Mouse (Mus musculus): ENCODE results near the gene Surf4. TPM values are rescaled to one million over a fixed set of nuclear protein-coding genes. Genes with fewer than 3 reads are reported as not detected.
A peak's percentile ranks its signal among the peaks of the same experiment; 100 is the strongest.

The Surf4 gene
- polyA plus RNA-seq (2014; fragmentation: Nextera tagmentation; extraction: Ambion mirVana): 144 and 152 TPM in 2 replicates

DNA sequence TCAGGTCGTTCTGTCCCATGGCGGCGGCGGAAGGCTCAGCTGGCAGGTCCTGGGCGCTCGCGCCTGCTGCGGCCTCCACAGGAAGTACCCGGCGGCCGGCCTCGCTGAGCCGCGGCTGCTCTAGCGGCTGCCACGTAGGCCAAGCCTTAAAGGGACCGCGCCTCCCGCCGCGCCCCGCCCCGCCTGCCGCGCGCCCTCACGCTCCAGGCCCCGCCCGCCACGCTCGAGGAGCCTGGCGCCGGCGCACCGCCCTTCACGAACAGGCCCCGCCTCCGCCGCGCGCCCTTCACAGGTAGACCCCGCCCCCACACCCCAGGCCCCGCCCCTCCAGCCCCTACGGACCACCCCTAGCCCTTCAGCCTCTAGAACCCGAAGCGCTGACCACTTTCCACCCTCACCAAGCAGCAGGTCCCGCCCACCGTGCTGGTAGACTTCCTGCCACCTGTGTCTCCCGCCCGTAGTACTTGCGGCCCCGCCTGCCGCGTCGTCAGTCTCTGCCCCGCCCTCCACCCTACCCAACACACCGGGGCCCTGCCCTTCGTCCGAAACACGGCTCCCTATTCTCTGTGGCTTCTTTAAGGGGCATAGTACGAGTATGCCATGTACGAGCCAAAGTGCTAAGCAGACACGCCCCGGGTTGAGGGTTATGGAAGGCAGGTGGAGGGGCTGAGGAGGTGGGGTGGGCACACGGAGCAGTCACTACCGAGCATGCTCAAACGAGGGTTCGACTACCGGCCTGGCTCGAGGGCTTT is at the start of gene Surf4, which contains the start of gene Stkld1:
Gene Surf4, minus strand, starts transcription at position 625 of the 752 bp plus-strand sequence.
Gene Stkld1, plus strand, starts transcription at position 744 of the 752 bp plus-strand sequence.
- Histone ChIP-seq H3K9ac (ENCODE audit: low read length) (peak within 1 kb of the TSS; percentile 95), H3K27ac (ENCODE audit: low read depth, low read length) (peak within 1 kb of the TSS; percentile 62), H3K36me3 (ENCODE audit: control insufficient read depth, insufficient read depth, low read length) (no peaks in the 10 kb centered on the region), H3K9me3 (ENCODE audit: control insufficient read depth, low read length) (no peaks in the 10 kb centered on the region), H3K27me3 (ENCODE audit: control insufficient read depth, insufficient read depth, low read length) (no peaks in the 10 kb centered on the region), H3K4me1 (replicated peaks; ENCODE audit: control insufficient read depth, insufficient read depth, low read length) (peaks cover 8% of the 10 kb centered on the region), H3K4me3 (ENCODE audit: low read depth, low read length) (peak within 1 kb of the TSS; percentile 95), H3K4me2 (ENCODE audit: low read depth, low read length, severe bottlenecking) (peak within 1 kb of the TSS; percentile 72)
- WGBS: under 1% methylated on average over 65 of the region's 70 CpGs
- ATAC-seq (replicated peaks; ENCODE audit: low FRiP score) (peak; percentile 95), DNase-seq (ENCODE audit: low spot score) (peak; percentile 98)

DNA sequence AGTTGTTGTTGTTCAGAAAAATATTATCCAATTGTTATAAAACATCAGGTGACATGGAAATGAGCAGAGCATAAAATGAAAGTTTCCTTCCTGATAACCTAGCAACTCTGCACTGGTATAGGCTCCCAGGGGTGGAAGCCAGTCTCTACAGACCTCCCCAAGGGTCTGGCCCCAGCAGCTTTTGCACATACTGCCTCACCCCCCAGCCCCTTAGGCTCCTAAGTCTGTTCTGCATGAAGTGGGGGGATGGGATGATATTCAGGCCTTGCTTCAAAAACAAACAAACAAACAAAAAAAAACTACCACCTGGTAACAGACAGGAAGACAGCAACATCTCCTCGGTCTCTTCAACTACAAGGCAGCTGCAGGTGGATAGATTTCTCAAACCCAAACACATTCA is 46.6 kb upstream of the Surf4 start:
- Histone ChIP-seq H3K9me3 (ENCODE audit: control insufficient read depth, low read length) (no peaks in the 10 kb centered on the region), H3K36me3 (ENCODE audit: control insufficient read depth, insufficient read depth, low read length) (no peaks in the 10 kb centered on the region), H3K4me3 (ENCODE audit: low read depth, low read length) (no peak overlapping the region), H3K27ac (ENCODE audit: low read depth, low read length) (no peak overlapping the region), H3K27me3 (ENCODE audit: control insufficient read depth, insufficient read depth, low read length) (no peaks in the 10 kb centered on the region), H3K4me1 (replicated peaks; ENCODE audit: control insufficient read depth, insufficient read depth, low read length) (no peaks in the 10 kb centered on the region), H3K9ac (ENCODE audit: low read length) (no peak overlapping the region), H3K4me2 (ENCODE audit: low read depth, low read length, severe bottlenecking) (no peak overlapping the region)
- no peak for ATAC-seq (replicated peaks; ENCODE audit: low FRiP score)
- DNase-seq (ENCODE audit: low spot score): no peak
- WGBS: 91% methylated on average over 1 of the region's 1 CpGs

DNA sequence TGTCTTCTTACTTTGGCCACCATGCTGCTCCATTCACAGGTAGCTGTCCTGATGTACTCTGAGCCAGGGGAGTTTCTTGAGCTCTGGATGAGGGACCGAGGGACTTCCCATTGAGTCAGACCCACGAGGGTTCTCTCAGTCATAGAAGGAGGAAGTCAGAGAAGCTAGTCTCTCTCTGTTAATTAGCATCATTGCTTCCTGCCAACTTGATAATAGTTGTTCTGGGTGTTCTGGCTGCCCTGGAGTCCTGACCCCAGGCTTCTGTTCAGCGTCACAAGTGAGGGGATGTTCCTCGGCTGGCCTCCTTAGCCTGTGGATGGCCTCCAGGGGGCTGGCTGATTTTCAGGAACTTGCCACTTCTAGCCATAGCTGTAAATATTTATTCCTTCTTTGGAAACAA is 40.2 kb upstream of the Surf4 start:
- Histone ChIP-seq H3K9me3 (ENCODE audit: control insufficient read depth, low read length) (no peaks in the 10 kb centered on the region), H3K27ac (ENCODE audit: low read depth, low read length) (no peak overlapping the region), H3K27me3 (ENCODE audit: control insufficient read depth, insufficient read depth, low read length) (no peaks in the 10 kb centered on the region), H3K9ac (ENCODE audit: low read length) (no peak overlapping the region), H3K4me1 (replicated peaks; ENCODE audit: control insufficient read depth, insufficient read depth, low read length) (no peaks in the 10 kb centered on the region), H3K36me3 (ENCODE audit: control insufficient read depth, insufficient read depth, low read length) (no peaks in the 10 kb centered on the region), H3K4me3 (ENCODE audit: low read depth, low read length) (no peak overlapping the region), H3K4me2 (ENCODE audit: low read depth, low read length, severe bottlenecking) (no peak overlapping the region)
- WGBS: 62% methylated on average over 4 of the region's 4 CpGs
- ATAC-seq (replicated peaks; ENCODE audit: low FRiP score): no peak
- no peak for DNase-seq (ENCODE audit: low spot score)

DNA sequence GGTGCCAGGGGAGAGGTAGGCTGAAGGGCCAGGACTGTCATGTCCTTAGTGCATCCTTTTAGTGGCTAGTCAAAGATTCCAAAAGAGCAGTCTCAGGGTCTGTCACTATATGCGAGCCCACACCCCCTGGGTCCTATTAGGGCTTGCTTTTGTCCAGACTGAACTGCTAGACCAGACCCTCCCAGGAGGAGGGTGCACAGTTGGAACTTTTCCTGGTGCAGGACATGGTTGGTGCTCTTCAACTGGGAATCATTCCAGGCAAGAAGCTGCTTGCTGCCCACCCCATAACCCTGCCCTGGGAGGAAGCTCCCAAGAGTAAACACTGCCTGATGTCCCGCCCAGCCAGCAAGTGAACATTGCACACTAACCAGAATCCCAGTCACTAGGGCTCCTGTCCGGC is 39.4 kb upstream of the Surf4 start, which contains the start of gene Adamts13:
Gene Adamts13, plus strand, starts transcription at position 301 of the 400 bp plus-strand sequence.
- no peak for ATAC-seq (replicated peaks; ENCODE audit: low FRiP score)
- WGBS: 80% methylated on average over 3 of the region's 3 CpGs
- no peak within 1 kb of the TSS for H3K4me2 ChIP-seq (ENCODE audit: low read depth, low read length, severe bottlenecking)

DNA sequence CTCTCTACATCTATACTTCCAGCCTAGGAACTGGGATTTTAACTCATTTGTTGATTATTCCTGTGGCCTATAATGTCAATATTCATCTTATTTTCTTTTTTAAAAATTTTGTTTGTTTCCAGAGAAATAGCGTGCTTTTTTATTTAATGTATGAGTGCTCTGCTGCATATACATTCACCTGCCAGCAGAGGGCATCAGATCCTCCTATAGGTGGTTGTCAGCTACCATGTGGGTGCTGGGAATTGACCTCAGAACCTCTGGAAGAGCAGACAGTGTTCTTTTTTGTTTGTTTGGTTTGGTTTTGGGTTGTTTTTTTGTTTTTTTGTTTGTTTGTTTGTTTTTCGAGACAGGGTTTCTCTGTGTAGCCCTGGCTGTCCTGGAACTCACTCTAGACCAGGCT is 33.5 kb upstream of the Surf4 start:
- Histone ChIP-seq H3K27ac (ENCODE audit: low read depth, low read length) (no peak overlapping the region), H3K9me3 (ENCODE audit: control insufficient read depth, low read length) (no peaks in the 10 kb centered on the region), H3K4me3 (ENCODE audit: low read depth, low read length) (no peak overlapping the region), H3K9ac (ENCODE audit: low read length) (no peak overlapping the region), H3K36me3 (ENCODE audit: control insufficient read depth, insufficient read depth, low read length) (no peaks in the 10 kb centered on the region), H3K4me1 (replicated peaks; ENCODE audit: control insufficient read depth, insufficient read depth, low read length) (0 out of 2 replicates have a peak, but pooled peaks cover 4% of the 10 kb centered on the region), H3K27me3 (ENCODE audit: control insufficient read depth, insufficient read depth, low read length) (no peaks in the 10 kb centered on the region), H3K4me2 (ENCODE audit: low read depth, low read length, severe bottlenecking) (no peak overlapping the region)
- WGBS: 78% methylated on average over 2 of the region's 2 CpGs
- no peak for ATAC-seq (replicated peaks; ENCODE audit: low FRiP score)
- DNase-seq (ENCODE audit: low spot score): no peak

More for the DNA sequence above, 39.4 kb upstream of the Surf4 start, which contains the start of gene Adamts13:
- H3K27me3 ChIP-seq (ENCODE audit: control insufficient read depth, insufficient read depth, low read length): no peaks in the 10 kb centered on the region
- no peak for DNase-seq (ENCODE audit: low spot score)
- no peaks in the 10 kb centered on the region for H3K9me3 ChIP-seq (ENCODE audit: control insufficient read depth, low read length)
- H3K4me3 ChIP-seq (ENCODE audit: low read depth, low read length): no peak within 1 kb of the TSS
- H3K4me1 ChIP-seq (replicated peaks; ENCODE audit: control insufficient read depth, insufficient read depth, low read length): no peaks in the 10 kb centered on the region
- no peak within 1 kb of the TSS for H3K27ac ChIP-seq (ENCODE audit: low read depth, low read length)
- no peaks in the 10 kb centered on the region for H3K36me3 ChIP-seq (ENCODE audit: control insufficient read depth, insufficient read depth, low read length)
- H3K9ac ChIP-seq (ENCODE audit: low read length): no peak within 1 kb of the TSS

DNA sequence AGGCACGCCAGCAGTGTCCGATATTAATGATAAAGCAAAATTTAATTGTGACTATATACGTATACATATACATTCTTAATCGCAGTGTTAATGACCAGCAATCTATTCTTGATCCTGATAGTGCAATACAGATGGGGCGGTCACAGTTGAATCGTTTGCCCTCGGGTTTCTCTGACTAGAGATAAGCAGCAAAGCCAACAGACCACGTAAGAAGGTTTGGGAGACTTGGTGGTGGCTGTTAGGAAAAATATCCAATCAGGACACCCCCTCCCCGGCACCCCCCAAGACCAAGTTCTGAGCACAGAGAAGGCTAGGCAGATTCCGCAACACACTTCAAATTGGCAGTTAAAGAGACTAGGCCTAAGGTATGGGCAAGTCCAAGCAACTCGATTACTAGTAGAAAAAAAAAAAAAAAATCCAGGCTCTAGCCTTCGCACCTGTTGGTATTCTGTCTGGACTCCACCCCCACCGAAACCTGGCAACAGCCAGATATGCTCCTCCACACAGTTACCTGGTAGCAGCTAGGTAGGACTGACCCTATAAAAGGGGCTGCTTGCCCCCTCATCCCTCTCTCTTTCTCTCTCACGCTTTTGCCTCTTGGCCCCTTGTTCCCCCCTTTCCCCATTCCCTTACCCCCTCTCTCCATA is 31.1 kb upstream of the Surf4 start:
- WGBS: 18% methylated on average over 14 of the region's 14 CpGs
- peak overlapping the region; percentile 87 for H3K4me2 ChIP-seq (ENCODE audit: low read depth, low read length, severe bottlenecking)
- H3K9me3 ChIP-seq (ENCODE audit: control insufficient read depth, low read length): no peaks in the 10 kb centered on the region
- no peaks in the 10 kb centered on the region; the same call in 1 of the 2 replicates for H3K36me3 ChIP-seq (ENCODE audit: control insufficient read depth, insufficient read depth, low read length)
- peak overlapping the region; percentile 92; the same call in 1 of the 2 replicates for H3K27ac ChIP-seq (ENCODE audit: low read depth, low read length)
- peak overlapping the region; percentile 80 for H3K4me3 ChIP-seq (ENCODE audit: low read depth, low read length)
- H3K9ac ChIP-seq (ENCODE audit: low read length): peak overlapping the region; percentile 89
- 0 out of 2 replicates have a peak, but pooled peaks cover 4% of the 10 kb centered on the region for H3K4me1 ChIP-seq (replicated peaks; ENCODE audit: control insufficient read depth, insufficient read depth, low read length)
- ATAC-seq (replicated peaks; ENCODE audit: low FRiP score) (no peak), DNase-seq (ENCODE audit: low spot score) (no peak)
- no peaks in the 10 kb centered on the region for H3K27me3 ChIP-seq (ENCODE audit: control insufficient read depth, insufficient read depth, low read length)

DNA sequence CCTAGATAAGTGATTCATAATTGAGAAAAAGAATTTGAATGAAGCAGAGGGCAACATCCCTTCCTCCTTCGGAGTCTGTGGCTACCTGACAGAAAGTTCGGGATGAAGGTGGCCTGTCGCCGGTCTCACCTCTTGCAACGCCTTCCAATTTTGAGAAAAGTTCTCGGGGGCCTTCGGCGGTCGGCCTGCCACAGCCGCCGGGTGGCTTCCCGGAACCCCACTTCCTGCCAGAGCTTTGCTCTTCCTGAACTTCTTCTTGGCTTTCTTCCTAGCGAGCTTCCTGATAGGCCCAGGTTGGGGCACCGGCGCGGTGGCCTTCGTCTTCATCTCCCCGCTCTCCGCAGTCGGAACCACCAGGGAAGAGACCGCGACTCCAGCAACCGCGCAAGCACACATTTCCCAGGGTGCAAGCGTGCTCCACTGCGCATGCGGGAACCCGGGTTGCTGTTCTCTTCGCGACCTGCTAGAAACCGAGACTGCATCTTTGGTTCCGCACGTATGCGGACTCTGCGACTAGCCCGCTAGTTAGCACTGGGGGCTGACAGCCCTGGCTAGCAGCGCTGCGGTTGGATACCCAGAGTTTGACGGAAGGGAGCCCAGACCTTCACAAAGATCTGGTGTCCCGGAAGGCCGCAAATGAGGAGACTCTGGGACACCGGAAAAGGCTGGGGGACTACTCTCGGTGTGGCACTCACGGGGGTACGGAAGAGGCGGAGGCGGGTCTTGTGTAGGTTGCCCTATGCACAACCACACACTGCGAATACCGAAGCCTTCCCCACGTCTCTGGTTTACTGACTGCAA is 30.4 kb upstream of the Surf4 start, which contains the start of gene Rexo4:
Gene Rexo4, minus strand, starts transcription at position 464 of the 801 bp plus-strand sequence.
- Histone ChIP-seq H3K27me3 (ENCODE audit: control insufficient read depth, insufficient read depth, low read length) (no peaks in the 10 kb centered on the region), H3K4me3 (ENCODE audit: low read depth, low read length) (peak within 1 kb of the TSS; percentile 80), H3K9ac (ENCODE audit: low read length) (peak within 1 kb of the TSS; percentile 89), H3K9me3 (ENCODE audit: control insufficient read depth, low read length) (no peaks in the 10 kb centered on the region), H3K4me1 (replicated peaks; ENCODE audit: control insufficient read depth, insufficient read depth, low read length) (0 out of 2 replicates have a peak, but pooled peaks cover 4% of the 10 kb centered on the region), H3K4me2 (ENCODE audit: low read depth, low read length, severe bottlenecking) (peak within 1 kb of the TSS; percentile 87), H3K27ac (ENCODE audit: low read depth, low read length) (peak within 1 kb of the TSS; percentile 92), H3K36me3 (ENCODE audit: control insufficient read depth, insufficient read depth, low read length) (no peaks in the 10 kb centered on the region; the same call in 1 of the 2 replicates)
- under 1% methylated on average over 50 of the region's 50 CpGs for WGBS
- DNase-seq (ENCODE audit: low spot score): peak; percentile 96
- peak; percentile 94 for ATAC-seq (replicated peaks; ENCODE audit: low FRiP score)

DNA sequence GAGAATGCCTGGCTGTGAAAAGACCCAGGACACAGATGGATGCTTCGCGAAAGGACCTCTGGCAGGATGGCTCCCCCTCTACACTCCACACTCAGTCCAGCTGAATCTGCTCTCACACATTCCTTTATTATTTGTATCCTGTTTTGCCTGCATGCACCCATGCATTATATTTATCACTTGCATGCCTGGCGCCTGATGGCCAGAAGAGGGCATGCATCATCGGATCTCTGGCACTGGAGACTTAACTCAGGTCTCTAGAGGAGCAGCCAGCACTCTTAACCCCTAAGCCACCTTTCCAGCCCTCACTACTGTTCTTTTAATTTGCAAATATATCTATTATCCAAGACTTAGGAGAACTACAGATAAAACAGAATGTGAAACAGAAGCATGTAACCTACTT is 27.0 kb upstream of the Surf4 start:
- 82% methylated on average over 4 of the region's 4 CpGs for WGBS
- H3K4me2 ChIP-seq (ENCODE audit: low read depth, low read length, severe bottlenecking): no peak overlapping the region
- DNase-seq (ENCODE audit: low spot score) (no peak), ATAC-seq (replicated peaks; ENCODE audit: low FRiP score) (no peak)
- H3K36me3 ChIP-seq (ENCODE audit: control insufficient read depth, insufficient read depth, low read length): peaks cover 10% of the 10 kb centered on the region; the same call in 1 of the 2 replicates
- no peak overlapping the region for H3K9ac ChIP-seq (ENCODE audit: low read length)
- H3K27ac ChIP-seq (ENCODE audit: low read depth, low read length): no peak overlapping the region
- H3K9me3 ChIP-seq (ENCODE audit: control insufficient read depth, low read length): no peaks in the 10 kb centered on the region
- 0 out of 2 replicates have a peak, but pooled peaks cover 4% of the 10 kb centered on the region for H3K4me1 ChIP-seq (replicated peaks; ENCODE audit: control insufficient read depth, insufficient read depth, low read length)
- no peaks in the 10 kb centered on the region for H3K27me3 ChIP-seq (ENCODE audit: control insufficient read depth, insufficient read depth, low read length)
- no peak overlapping the region for H3K4me3 ChIP-seq (ENCODE audit: low read depth, low read length)

Data from forebrain, embryonic 11.5 days (tissue).